Mouse (Mus musculus): ENCODE measurements around the gene Snapc5. TPM values are rescaled to one million over a fixed set of nuclear protein-coding genes. Genes with fewer than 3 reads are reported as not detected.
"Not testable (repeated sequence)": the region's sequence is repeated elsewhere in the genome, so short reads cannot be mapped to it uniquely, and the experiment has no call there.

Snapc5 gene
- polyA plus RNA-seq (2014; fragmentation: Nextera tagmentation; extraction: Ambion mirVana) = 28.4 and 31.7 TPM in 2 replicates

- Histone ChIP-seq H3K27me3 (ENCODE audit: control insufficient read depth, insufficient read depth, low read length) (no peaks in the 10 kb centered on the region), H3K4me1 (ENCODE audit: control insufficient read depth, insufficient read depth, low read length) (0 out of 2 replicates have a peak, but pooled peaks cover 2% of the 10 kb centered on the region), H3K36me3 (ENCODE audit: control insufficient read depth, insufficient read depth, low read length) (peaks cover 5% of the 10 kb centered on the region), H3K27ac (ENCODE audit: low read depth, low read length) (peak within 1 kb of the TSS; percentile 47), H3K4me2 (ENCODE audit: low read depth) (peak within 1 kb of the TSS; percentile 41), H3K9me3 (ENCODE audit: control insufficient read depth, low read length) (no peaks in the 10 kb centered on the region), H3K9ac (ENCODE audit: low read length) (peak within 1 kb of the TSS; percentile 59), H3K4me3 (ENCODE audit: low read depth, low read length) (peak within 1 kb of the TSS; percentile 54)
- under 1% methylated on average over 35 of the region's 35 CpGs for WGBS
- ATAC-seq (ENCODE audit: insufficient read depth, low FRiP score, low TSS enrichment) (peak; percentile 96), DNase-seq (ENCODE audit: low spot score) (peak; percentile 97)
These were observed at the start of gene Snapc5 for GRCm38 (mm10) chr9:64178974-64179646. TSS of gene Snapc5 (plus strand) at chr9:64179274.

GRCm38 (mm10) chr9:64131623-64132022 is 47.5 kb upstream of the Snapc5 start:
- Histone ChIP-seq H3K4me3 (ENCODE audit: low read depth, low read length) (no peak overlapping the region), H3K36me3 (ENCODE audit: control insufficient read depth, insufficient read depth, low read length) (no peaks in the 10 kb centered on the region; the same call in 1 of the 2 replicates), H3K9ac (ENCODE audit: low read length) (no peak overlapping the region), H3K27me3 (ENCODE audit: control insufficient read depth, insufficient read depth, low read length) (no peaks in the 10 kb centered on the region), H3K9me3 (ENCODE audit: control insufficient read depth, low read length) (no peaks in the 10 kb centered on the region), H3K4me2 (ENCODE audit: low read depth) (no peak overlapping the region), H3K27ac (ENCODE audit: low read depth, low read length) (no peak overlapping the region), H3K4me1 (ENCODE audit: control insufficient read depth, insufficient read depth, low read length) (no peaks in the 10 kb centered on the region)
- WGBS = 86% methylated on average over 6 of the region's 6 CpGs
- no peak for ATAC-seq (ENCODE audit: insufficient read depth, low FRiP score, low TSS enrichment)
- no peak for DNase-seq (ENCODE audit: low spot score)

GRCm38 (mm10) chr9:64138896-64139295 is 40.2 kb upstream of the Snapc5 start:
- not testable (repeated sequence) for H3K4me3 ChIP-seq (ENCODE audit: low read depth, low read length); H3K9ac ChIP-seq (ENCODE audit: low read length); H3K27me3 ChIP-seq (ENCODE audit: control insufficient read depth, insufficient read depth, low read length); H3K4me2 ChIP-seq (ENCODE audit: low read depth); H3K27ac ChIP-seq (ENCODE audit: low read depth, low read length); H3K36me3 ChIP-seq (ENCODE audit: control insufficient read depth, insufficient read depth, low read length); ATAC-seq (ENCODE audit: insufficient read depth, low FRiP score, low TSS enrichment); H3K4me1 ChIP-seq (ENCODE audit: control insufficient read depth, insufficient read depth, low read length); H3K9me3 ChIP-seq (ENCODE audit: control insufficient read depth, low read length)
- DNase-seq (ENCODE audit: low spot score) = peak; percentile 44
- WGBS = 14% methylated on average over 6 of the region's 6 CpGs

GRCm38 (mm10) chr9:64139879-64140278 is 39.2 kb upstream of the Snapc5 start:
- no peak overlapping the region for H3K27ac ChIP-seq (ENCODE audit: low read depth, low read length)
- H3K36me3 ChIP-seq (ENCODE audit: control insufficient read depth, insufficient read depth, low read length) = no peaks in the 10 kb centered on the region; the same call in none of the 2 replicates
- ATAC-seq (ENCODE audit: insufficient read depth, low FRiP score, low TSS enrichment) (no peak), DNase-seq (ENCODE audit: low spot score) (no peak)
- H3K9ac ChIP-seq (ENCODE audit: low read length) = no peak overlapping the region
- no peak overlapping the region for H3K4me3 ChIP-seq (ENCODE audit: low read depth, low read length)
- no peaks in the 10 kb centered on the region for H3K27me3 ChIP-seq (ENCODE audit: control insufficient read depth, insufficient read depth, low read length)
- H3K4me1 ChIP-seq (ENCODE audit: control insufficient read depth, insufficient read depth, low read length) = no peaks in the 10 kb centered on the region
- WGBS = 92% methylated on average over 9 of the region's 9 CpGs
- no peaks in the 10 kb centered on the region for H3K9me3 ChIP-seq (ENCODE audit: control insufficient read depth, low read length)
- H3K4me2 ChIP-seq (ENCODE audit: low read depth) = no peak overlapping the region

GRCm38 (mm10) chr9:64156641-64157040 is 22.4 kb upstream of the Snapc5 start:
- no peak for ATAC-seq (ENCODE audit: insufficient read depth, low FRiP score, low TSS enrichment)
- 93% methylated on average over 1 of the region's 1 CpGs for WGBS

GRCm38 (mm10) chr9:64160471-64160870 is 18.6 kb upstream of the Snapc5 start:
- Histone ChIP-seq H3K27me3 (ENCODE audit: control insufficient read depth, insufficient read depth, low read length) (no peaks in the 10 kb centered on the region), H3K9ac (ENCODE audit: low read length) (no peak overlapping the region), H3K9me3 (ENCODE audit: control insufficient read depth, low read length) (no peaks in the 10 kb centered on the region), H3K4me3 (ENCODE audit: low read depth, low read length) (no peak overlapping the region), H3K4me1 (ENCODE audit: control insufficient read depth, insufficient read depth, low read length) (no peaks in the 10 kb centered on the region), H3K4me2 (ENCODE audit: low read depth) (no peak overlapping the region), H3K36me3 (ENCODE audit: control insufficient read depth, insufficient read depth, low read length) (peaks cover 8% of the 10 kb centered on the region), H3K27ac (ENCODE audit: low read depth, low read length) (no peak overlapping the region)
- ATAC-seq (ENCODE audit: insufficient read depth, low FRiP score, low TSS enrichment) (no peak), DNase-seq (ENCODE audit: low spot score) (no peak)
- 89% methylated on average over 5 of the region's 5 CpGs for WGBS

More at GRCm38 (mm10) chr9:64156641-64157040, 22.4 kb upstream of the Snapc5 start:
- Histone ChIP-seq H3K4me2 (ENCODE audit: low read depth) (no peak overlapping the region), H3K9me3 (ENCODE audit: control insufficient read depth, low read length) (no peaks in the 10 kb centered on the region), H3K36me3 (ENCODE audit: control insufficient read depth, insufficient read depth, low read length) (peaks cover 8% of the 10 kb centered on the region), H3K4me3 (ENCODE audit: low read depth, low read length) (no peak overlapping the region), H3K27me3 (ENCODE audit: control insufficient read depth, insufficient read depth, low read length) (no peaks in the 10 kb centered on the region), H3K9ac (ENCODE audit: low read length) (no peak overlapping the region), H3K4me1 (ENCODE audit: control insufficient read depth, insufficient read depth, low read length) (no peaks in the 10 kb centered on the region), H3K27ac (ENCODE audit: low read depth, low read length) (no peak overlapping the region)
- no peak for DNase-seq (ENCODE audit: low spot score)

- ATAC-seq (ENCODE audit: insufficient read depth, low FRiP score, low TSS enrichment); H3K4me2 ChIP-seq (ENCODE audit: low read depth); H3K4me1 ChIP-seq (ENCODE audit: control insufficient read depth, insufficient read depth, low read length); DNase-seq (ENCODE audit: low spot score); H3K9ac ChIP-seq (ENCODE audit: low read length); H3K4me3 ChIP-seq (ENCODE audit: low read depth, low read length); H3K9me3 ChIP-seq (ENCODE audit: control insufficient read depth, low read length); H3K27me3 ChIP-seq (ENCODE audit: control insufficient read depth, insufficient read depth, low read length); H3K36me3 ChIP-seq (ENCODE audit: control insufficient read depth, insufficient read depth, low read length); H3K27ac ChIP-seq (ENCODE audit: low read depth, low read length): not testable (repeated sequence)
- WGBS = 96% methylated on average over 3 of the region's 3 CpGs
These were observed 9.1 kb upstream of the Snapc5 start for GRCm38 (mm10) chr9:64169967-64170366.

GRCm38 (mm10) chr9:64172145-64172815 is 6.8 kb upstream of the Snapc5 start:
- peak overlapping the region; percentile 61 for H3K27ac ChIP-seq (ENCODE audit: low read depth, low read length)
- H3K9me3 ChIP-seq (ENCODE audit: control insufficient read depth, low read length) = no peaks in the 10 kb centered on the region
- no peaks in the 10 kb centered on the region for H3K4me1 ChIP-seq (ENCODE audit: control insufficient read depth, insufficient read depth, low read length)
- peak overlapping the region; percentile 97 for H3K9ac ChIP-seq (ENCODE audit: low read length)
- H3K4me2 ChIP-seq (ENCODE audit: low read depth) = peak overlapping the region; percentile 46
- DNase-seq (ENCODE audit: low spot score) = no peak
- H3K27me3 ChIP-seq (ENCODE audit: control insufficient read depth, insufficient read depth, low read length) = no peaks in the 10 kb centered on the region
- H3K36me3 ChIP-seq (ENCODE audit: control insufficient read depth, insufficient read depth, low read length) = peaks cover 3% of the 10 kb centered on the region
- WGBS = 3% methylated on average over 18 of the region's 18 CpGs
- H3K4me3 ChIP-seq (ENCODE audit: low read depth, low read length) = peak overlapping the region; percentile 68
- ATAC-seq (ENCODE audit: insufficient read depth, low FRiP score, low TSS enrichment) = no peak

Measured in neural tube, embryonic 11.5 days (tissue).